Mouse (Mus musculus) adrenal gland, adult 2 months (tissue): ENCODE measurements around the gene Rxfp4. TPM values are rescaled to one million over a fixed set of nuclear protein-coding genes. Genes with fewer than 3 reads are reported as not detected.
A peak's percentile ranks its signal among the peaks of the same experiment; 100 is the strongest.

Experiments
- DNase-seq: peaks from one replicate; pipeline ENCODE4 v3.0.0; 2021
- polyA plus RNA-seq: library from polyadenylated mRNA; depleted of rRNA; stranded (reverse); fragments of >200 nt; gene quantifications from 2 replicates; pipeline ENCODE4 v1.2.3, GENCODE M21; 2012
- total RNA-seq, 2 experiments: library from RNA; stranded (reverse); gene quantifications; 2 replicates each; pipeline ENCODE4 v1.2.3; 2021

The Rxfp4 gene
- total and polyA plus RNA-seq, 3 experiments = not detected

GRCm38 (mm10) chr3:88651669-88652618 lies 998 bp downstream of the Rxfp4 start:
- DNase-seq = no peak

- DNase-seq = no peak
These were observed 2.0 kb downstream of the Rxfp4 start for GRCm38 (mm10) chr3:88650713-88651504.

DNA sequence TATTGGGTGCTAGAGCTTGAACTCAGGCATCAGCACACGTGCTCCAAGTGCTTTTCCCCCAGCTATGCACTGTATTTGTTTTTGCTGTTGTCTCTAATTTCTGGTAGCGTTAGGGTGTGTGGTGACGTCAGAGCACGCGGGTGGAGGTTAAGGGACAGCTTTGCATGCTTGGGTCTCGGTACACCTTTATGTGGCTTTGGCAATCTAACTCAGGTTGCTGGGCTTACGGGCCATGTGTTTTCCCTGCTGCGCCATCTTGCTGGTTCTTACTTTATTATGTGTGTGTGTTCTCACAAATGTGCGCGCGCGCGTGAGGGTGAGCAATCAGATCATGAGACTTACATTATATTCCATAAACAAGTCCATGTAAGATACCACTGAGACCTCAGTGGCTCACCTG lies 3.0 kb downstream of the Rxfp4 start:
- DNase-seq = no peak

DNA sequence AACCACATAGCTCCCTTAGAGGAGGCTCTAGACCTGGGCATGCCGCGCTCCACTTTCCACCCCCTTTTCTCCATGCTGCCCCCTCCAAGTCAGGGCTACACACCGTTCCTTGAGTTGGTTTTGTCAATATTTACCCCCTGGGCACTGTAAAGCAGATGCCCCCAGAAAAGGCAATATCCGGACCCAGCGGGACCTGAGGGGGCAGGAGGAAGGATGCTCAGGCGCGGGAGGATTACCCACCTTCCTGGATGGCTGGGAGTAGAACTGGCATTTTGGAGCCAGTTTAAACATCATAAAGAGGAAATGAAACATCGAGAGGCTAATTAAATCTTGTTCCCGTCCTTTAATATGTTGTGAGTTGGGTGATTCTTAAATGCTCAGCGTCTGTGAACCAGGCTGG lies 3.8 kb downstream of the Rxfp4 start:
- no peak for DNase-seq

DNA sequence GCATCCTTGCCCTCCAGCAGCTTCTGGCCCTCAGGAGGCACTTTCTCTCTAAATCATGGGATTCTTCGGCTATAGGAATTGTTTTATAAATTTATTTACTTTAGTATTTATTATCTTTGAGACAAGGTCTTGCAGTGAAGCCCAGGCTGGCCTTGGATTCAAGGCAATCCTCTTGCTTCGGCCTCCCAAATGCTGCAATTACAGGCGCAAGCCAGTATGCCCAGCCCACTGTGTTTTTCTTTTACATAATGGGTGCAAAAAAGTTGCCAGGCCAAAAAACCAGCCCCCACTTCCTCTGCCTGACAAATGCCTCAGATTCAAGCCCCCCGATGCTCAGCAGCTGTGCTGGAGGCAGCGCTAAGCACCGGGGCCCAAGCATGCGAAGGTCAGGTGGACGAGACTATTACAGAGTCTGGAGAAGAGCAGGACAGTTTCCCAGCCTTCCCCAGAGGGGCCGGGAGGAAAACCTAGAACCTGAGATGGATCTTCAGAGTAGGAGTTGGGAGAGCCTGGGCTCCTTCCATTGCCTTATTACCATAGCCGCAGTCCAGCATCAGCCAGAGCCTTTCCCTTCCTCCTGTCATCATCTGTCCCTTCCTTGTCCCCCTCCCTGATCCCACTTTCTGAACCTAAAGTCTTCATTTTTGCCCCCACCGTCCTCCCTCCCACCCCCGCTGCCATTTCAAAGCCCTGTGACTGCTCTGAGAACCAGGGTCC lies 4.3 kb downstream of the Rxfp4 start:
- DNase-seq = peak; percentile 47

- no peak for DNase-seq
These were observed 5.0 kb downstream of the Rxfp4 start for GRCm38 (mm10) chr3:88647779-88648413.

DNA sequence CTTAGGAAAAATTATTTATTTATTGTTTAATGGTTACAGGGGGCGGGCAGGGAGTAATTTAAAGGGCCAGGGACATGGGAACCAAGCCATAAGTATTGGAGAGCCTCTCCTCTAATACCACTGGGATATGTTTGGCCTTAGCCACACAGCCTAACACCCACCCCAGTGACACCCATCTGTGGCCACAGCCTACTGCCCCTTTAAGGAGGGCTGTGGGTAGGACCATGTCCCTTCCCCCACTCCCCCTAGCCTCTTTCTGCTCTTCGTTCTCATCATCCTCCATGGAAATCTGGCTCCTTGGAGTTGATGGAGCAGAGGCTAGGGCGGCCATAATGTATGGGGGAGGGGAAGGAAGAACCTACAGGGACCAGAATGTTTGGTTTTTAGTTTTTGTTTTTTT lies 5.9 kb downstream of the Rxfp4 start:
- DNase-seq = no peak

- DNase-seq = no peak
These were observed 6.4 kb downstream of the Rxfp4 start for GRCm38 (mm10) chr3:88646426-88646995.

- no peak for DNase-seq
These were observed 7.0 kb downstream of the Rxfp4 start for GRCm38 (mm10) chr3:88645937-88646336.

DNA sequence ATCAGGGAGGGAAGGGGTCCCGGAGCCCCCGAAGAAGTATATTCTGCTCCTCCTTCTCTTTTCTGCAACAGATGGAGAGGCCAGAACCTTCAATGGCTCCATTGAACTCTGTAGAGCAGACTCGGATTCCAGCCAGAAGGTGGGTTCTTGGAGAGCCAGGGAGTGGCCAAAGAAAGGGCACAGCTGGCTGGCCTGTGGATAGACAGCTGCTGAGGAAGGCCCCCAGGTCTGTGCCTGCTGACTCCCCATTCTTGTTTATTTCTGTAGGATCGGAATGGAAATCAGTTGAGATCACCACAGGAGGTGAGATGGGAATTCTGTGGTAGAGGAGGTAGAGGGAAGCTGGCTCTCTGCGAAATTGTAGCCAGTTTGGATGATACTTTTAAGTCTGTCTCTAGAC lies 9.9 kb downstream of the Rxfp4 start:
- no peak for DNase-seq

DNA sequence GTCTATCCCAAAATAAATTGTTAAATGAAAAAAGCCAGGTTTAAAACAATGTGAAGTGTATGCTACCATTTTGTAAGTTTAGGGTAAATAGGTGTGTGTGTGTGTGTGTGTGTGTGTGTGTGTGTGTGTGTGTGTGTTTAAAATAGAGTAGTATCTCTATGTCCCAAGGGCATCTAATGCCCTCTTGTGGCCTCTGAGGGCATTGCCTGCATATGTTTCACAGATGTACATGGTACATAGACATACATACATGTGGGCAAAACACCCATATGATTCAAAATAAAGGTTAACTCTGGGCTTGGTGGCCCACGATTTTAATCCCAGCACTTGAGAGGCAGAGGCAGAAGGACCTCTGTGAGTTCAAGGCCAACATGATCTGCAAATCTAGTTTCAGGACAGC lies 12.3 kb downstream of the Rxfp4 start:
- peak; percentile 36 for DNase-seq

GRCm38 (mm10) chr3:88639239-88639638 lies 13.7 kb downstream of the Rxfp4 start:
- no peak for DNase-seq

- DNase-seq = no peak
These were observed 15.8 kb downstream of the Rxfp4 start for GRCm38 (mm10) chr3:88637134-88637533.

GRCm38 (mm10) chr3:88636555-88636986 lies 16.4 kb downstream of the Rxfp4 start:
- no peak for DNase-seq

- no peak for DNase-seq
These were observed 17.3 kb downstream of the Rxfp4 start for GRCm38 (mm10) chr3:88635506-88636275.

DNA sequence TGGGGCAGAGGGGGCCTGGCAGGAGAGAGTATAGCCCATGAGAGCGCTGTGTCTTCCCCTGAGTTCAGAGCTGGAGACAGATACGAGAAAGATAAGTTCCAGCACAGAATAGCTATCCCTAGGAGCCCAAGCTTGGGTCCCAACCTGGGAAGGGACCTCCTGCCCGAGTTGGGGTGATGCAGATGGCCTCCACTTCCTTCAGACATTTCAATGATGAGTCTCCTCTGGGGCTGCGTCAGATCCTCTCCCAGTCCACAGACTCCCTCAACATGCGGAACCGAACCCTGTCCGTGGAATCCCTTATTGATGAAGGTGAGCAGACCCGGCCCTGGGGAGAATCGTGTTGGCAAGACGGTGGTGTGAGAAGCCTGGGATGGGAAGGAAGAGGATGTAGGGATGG lies 19.9 kb downstream of the Rxfp4 start:
- DNase-seq = no peak

- peak; percentile 38 for DNase-seq
These were observed 20.9 kb downstream of the Rxfp4 start for GRCm38 (mm10) chr3:88631921-88632587.

GRCm38 (mm10) chr3:88630849-88631341 lies 22.0 kb downstream of the Rxfp4 start:
- no peak for DNase-seq

DNA sequence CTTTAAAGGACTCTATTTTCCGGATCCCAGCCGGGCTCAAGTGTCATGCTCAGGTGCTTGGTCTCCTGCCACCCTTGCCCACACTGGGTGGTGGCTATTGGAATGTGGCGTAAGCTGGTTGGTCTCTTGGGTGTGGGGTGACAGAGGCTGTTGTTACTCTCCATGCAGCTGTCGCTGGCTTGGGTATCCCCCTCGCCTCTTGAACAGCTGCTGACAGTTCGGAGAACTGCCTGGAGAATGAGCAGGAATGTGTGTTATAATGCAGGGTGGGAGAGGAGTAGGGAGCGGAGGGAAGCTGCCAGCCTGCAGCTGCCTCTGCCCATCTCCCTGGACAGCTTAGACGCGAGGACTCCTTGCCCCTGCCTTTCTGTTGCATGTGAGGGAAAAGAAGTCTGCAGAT lies 22.9 kb downstream of the Rxfp4 start:
- DNase-seq = no peak

DNA sequence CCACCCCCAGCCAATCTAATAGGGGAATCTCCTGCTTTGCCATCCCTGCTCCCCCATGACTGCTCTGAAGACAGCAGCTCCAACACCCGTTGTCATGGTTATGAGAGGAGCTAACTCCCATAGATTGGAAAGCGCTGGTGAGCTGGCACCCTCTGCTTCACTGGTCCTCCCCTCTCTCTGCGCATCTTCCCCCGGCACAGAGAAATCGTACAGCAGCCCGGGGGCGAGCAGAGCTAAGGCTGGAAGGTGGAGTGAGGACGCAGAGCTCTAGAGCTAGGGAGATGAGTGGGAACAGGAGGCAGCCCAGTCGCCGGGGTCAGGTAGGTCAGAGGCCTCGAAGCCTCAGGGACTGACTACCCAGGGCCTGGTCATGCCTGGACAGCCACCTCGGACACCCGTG lies 23.7 kb downstream of the Rxfp4 start:
- DNase-seq = no peak
